Mouse (Mus musculus) macrophage (primary cell): ENCODE measurements around the gene Ror1. TPM values are rescaled to one million over a fixed set of nuclear protein-coding genes. Genes with fewer than 3 reads are reported as not detected.

Experiments
- H3K27ac ChIP-seq: fragments of 350-480 bp; formaldehyde crosslinking; 2 replicates; pipeline ENCODE4 v1.9.0; 2021
- H3K36me3 ChIP-seq: fragments of 350-480 bp; formaldehyde crosslinking; 2 replicates; pipeline ENCODE4 v1.9.0; 2021; ENCODE audit errors: inconsistent target
- H3K4me3 ChIP-seq: fragments of 350-480 bp; formaldehyde crosslinking; 2 replicates; pipeline ENCODE4 v1.9.0; 2021; ENCODE audit errors: inconsistent target
- H3K79me2 ChIP-seq: fragments of 350-480 bp; formaldehyde crosslinking; 2 replicates; pipeline ENCODE4 v1.9.0; 2021; ENCODE audit errors: inconsistent target
- WGBS: methylation state at CpG from one replicate; pipeline ENCODE4 v1.1.7; 2026; ENCODE audit warnings: inconsistent platforms; ENCODE audit not compliant: missing documents; 5-methylcytosine and 5-hydroxymethylcytosine counted together
- polyA plus RNA-seq: library from polyadenylated mRNA; stranded (reverse); fragments of 250-400 nt; gene quantifications from 3 replicates; pipeline ENCODE4 v1.2.4, GENCODE M21; 2018; ENCODE audit warnings: inconsistent platforms

Ror1 gene
- polyA plus RNA-seq, 1 experiment from 2014 or later = not detected

- Histone ChIP-seq H3K27ac (no peak overlapping the region), H3K36me3 (no peaks in the 10 kb centered on the region), H3K4me3 (no peak overlapping the region), H3K79me2 (no peaks in the 10 kb centered on the region)
- 81% methylated on average over 10 of the region's 10 CpGs for WGBS
Measured at GRCm38 (mm10) chr4:100097364-100097979, 1.9 kb downstream of the Ror1 start.

GRCm38 (mm10) chr4:100101066-100101820 lies 5.7 kb downstream of the Ror1 start:
- Histone ChIP-seq H3K4me3 (no peak overlapping the region), H3K27ac (no peak overlapping the region), H3K79me2 (no peaks in the 10 kb centered on the region), H3K36me3 (no peaks in the 10 kb centered on the region)
- 88% methylated on average over 7 of the region's 7 CpGs for WGBS

GRCm38 (mm10) chr4:100101844-100102243 lies 6.3 kb downstream of the Ror1 start:
- Histone ChIP-seq H3K27ac (no peak overlapping the region), H3K36me3 (no peaks in the 10 kb centered on the region), H3K4me3 (no peak overlapping the region), H3K79me2 (no peaks in the 10 kb centered on the region)
- WGBS = 95% methylated on average over 4 of the region's 5 CpGs

- Histone ChIP-seq H3K4me3 (no peak overlapping the region), H3K27ac (no peak overlapping the region), H3K36me3 (no peaks in the 10 kb centered on the region), H3K79me2 (no peaks in the 10 kb centered on the region)
- WGBS = 100% methylated on average over 1 of the region's 1 CpGs
Measured at GRCm38 (mm10) chr4:100104241-100104640, 8.7 kb downstream of the Ror1 start.

GRCm38 (mm10) chr4:100107593-100107992 lies 12.0 kb downstream of the Ror1 start:
- 94% methylated on average over 9 of the region's 9 CpGs for WGBS
- no peaks in the 10 kb centered on the region for H3K79me2 ChIP-seq
- no peak overlapping the region for H3K27ac ChIP-seq

GRCm38 (mm10) chr4:100108551-100108950 lies 13.0 kb downstream of the Ror1 start:
- Histone ChIP-seq H3K79me2 (no peaks in the 10 kb centered on the region), H3K27ac (no peak overlapping the region), H3K36me3 (no peaks in the 10 kb centered on the region), H3K4me3 (no peak overlapping the region)
- 91% methylated on average over 4 of the region's 4 CpGs for WGBS

More at GRCm38 (mm10) chr4:100107593-100107992, 12.0 kb downstream of the Ror1 start:
- Histone ChIP-seq H3K4me3 (no peak overlapping the region), H3K36me3 (no peaks in the 10 kb centered on the region)

GRCm38 (mm10) chr4:100114148-100114547 lies 18.6 kb downstream of the Ror1 start:
- H3K4me3 ChIP-seq = no peak overlapping the region
- no peaks in the 10 kb centered on the region for H3K36me3 ChIP-seq
- H3K79me2 ChIP-seq = no peaks in the 10 kb centered on the region
- H3K27ac ChIP-seq = no peak overlapping the region

- Histone ChIP-seq H3K27ac (no peak overlapping the region), H3K79me2 (no peaks in the 10 kb centered on the region), H3K36me3 (no peaks in the 10 kb centered on the region), H3K4me3 (no peak overlapping the region)
- 94% methylated on average over 3 of the region's 3 CpGs for WGBS
Measured at GRCm38 (mm10) chr4:100116366-100116765, 20.8 kb downstream of the Ror1 start.

- 82% methylated on average over 4 of the region's 4 CpGs for WGBS
- Histone ChIP-seq H3K4me3 (no peak overlapping the region), H3K27ac (no peak overlapping the region), H3K36me3 (no peaks in the 10 kb centered on the region), H3K79me2 (no peaks in the 10 kb centered on the region)
Measured at GRCm38 (mm10) chr4:100118676-100119075, 23.1 kb downstream of the Ror1 start.

- H3K79me2 ChIP-seq = no peaks in the 10 kb centered on the region
- WGBS = 83% methylated on average over 1 of the region's 1 CpGs
- H3K27ac ChIP-seq = no peak overlapping the region
- H3K4me3 ChIP-seq = no peak overlapping the region
- H3K36me3 ChIP-seq = no peaks in the 10 kb centered on the region
Measured at GRCm38 (mm10) chr4:100119431-100119830, 23.8 kb downstream of the Ror1 start.

GRCm38 (mm10) chr4:100120547-100120946 lies 25.0 kb downstream of the Ror1 start:
- no peaks in the 10 kb centered on the region for H3K36me3 ChIP-seq
- H3K79me2 ChIP-seq = no peaks in the 10 kb centered on the region
- H3K27ac ChIP-seq = no peak overlapping the region
- 93% methylated on average over 5 of the region's 5 CpGs for WGBS
- H3K4me3 ChIP-seq = no peak overlapping the region

- Histone ChIP-seq H3K4me3 (no peak overlapping the region), H3K36me3 (no peaks in the 10 kb centered on the region), H3K79me2 (no peaks in the 10 kb centered on the region), H3K27ac (no peak overlapping the region)
- WGBS = 95% methylated on average over 3 of the region's 3 CpGs
Measured at GRCm38 (mm10) chr4:100122436-100122835, 26.8 kb downstream of the Ror1 start.

- WGBS = 93% methylated on average over 3 of the region's 3 CpGs
- Histone ChIP-seq H3K27ac (no peak overlapping the region), H3K36me3 (no peaks in the 10 kb centered on the region), H3K79me2 (no peaks in the 10 kb centered on the region), H3K4me3 (no peak overlapping the region)
Measured at GRCm38 (mm10) chr4:100123519-100123918, 27.9 kb downstream of the Ror1 start.

- no peaks in the 10 kb centered on the region for H3K36me3 ChIP-seq
- H3K27ac ChIP-seq = no peak overlapping the region
- no peak overlapping the region for H3K4me3 ChIP-seq
- H3K79me2 ChIP-seq = no peaks in the 10 kb centered on the region
Measured at GRCm38 (mm10) chr4:100124056-100124455, 28.5 kb downstream of the Ror1 start.

GRCm38 (mm10) chr4:100124935-100125334 lies 29.3 kb downstream of the Ror1 start:
- no peak overlapping the region for H3K4me3 ChIP-seq
- 94% methylated on average over 1 of the region's 1 CpGs for WGBS
- H3K36me3 ChIP-seq = no peaks in the 10 kb centered on the region
- H3K79me2 ChIP-seq = no peaks in the 10 kb centered on the region
- no peak overlapping the region for H3K27ac ChIP-seq
